Mouse (Mus musculus): ENCODE measurements at regions not wholly inside any gene's neighbourhood (a gene's known extent, or its start where the extent isn't known, plus 50 kb on each side); places are given as distances from the start of the nearest gene placed in this dataset.

- 84% methylated on average over 8 of the region's 8 CpGs for WGBS
- Histone ChIP-seq H3K4me3 (ENCODE audit: low read depth, low read length) (no peak overlapping the region), H3K9me3 (ENCODE audit: control insufficient read depth, low read length) (no peaks in the 10 kb centered on the region), H3K4me2 (ENCODE audit: low read depth, low read length) (no peak overlapping the region), H3K9ac (replicated peaks; ENCODE audit: low read depth, low read length) (no peak overlapping the region), H3K27me3 (ENCODE audit: control insufficient read depth, insufficient read depth, low read length) (no peaks in the 10 kb centered on the region), H3K27ac (ENCODE audit: low read depth, low read length) (no peak overlapping the region), H3K36me3 (ENCODE audit: control insufficient read depth, insufficient read depth, low read length) (no peaks in the 10 kb centered on the region), H3K4me1 (ENCODE audit: control insufficient read depth, insufficient read depth, low read length) (no peaks in the 10 kb centered on the region)
- no peak for ATAC-seq (ENCODE audit: low read depth)
Measured at GRCm38 (mm10) chr3:115766153-115766552, 51.3 kb upstream of the S1pr1 start.

- Histone ChIP-seq H3K9me3 (ENCODE audit: control insufficient read depth, low read length) (no peaks in the 10 kb centered on the region), H3K27me3 (ENCODE audit: control insufficient read depth, insufficient read depth, low read length) (no peaks in the 10 kb centered on the region), H3K4me1 (ENCODE audit: control insufficient read depth, insufficient read depth, low read length) (no peaks in the 10 kb centered on the region), H3K9ac (replicated peaks; ENCODE audit: low read depth, low read length) (no peak overlapping the region), H3K4me3 (ENCODE audit: low read depth, low read length) (no peak overlapping the region), H3K36me3 (ENCODE audit: control insufficient read depth, insufficient read depth, low read length) (no peaks in the 10 kb centered on the region), H3K4me2 (ENCODE audit: low read depth, low read length) (no peak overlapping the region), H3K27ac (ENCODE audit: low read depth, low read length) (no peak overlapping the region)
- ATAC-seq (ENCODE audit: low read depth): no peak
- WGBS: 87% methylated on average over 1 of the region's 1 CpGs
Measured at GRCm38 (mm10) chr3:115768290-115768689, 53.4 kb upstream of the S1pr1 start.

- no peaks in the 10 kb centered on the region for H3K36me3 ChIP-seq (ENCODE audit: control insufficient read depth, insufficient read depth, low read length)
- ATAC-seq (ENCODE audit: low read depth): no peak
- WGBS: 82% methylated on average over 19 of the region's 19 CpGs
- no peaks in the 10 kb centered on the region for H3K4me1 ChIP-seq (ENCODE audit: control insufficient read depth, insufficient read depth, low read length)
- no peaks in the 10 kb centered on the region for H3K27me3 ChIP-seq (ENCODE audit: control insufficient read depth, insufficient read depth, low read length)
- H3K4me2 ChIP-seq (ENCODE audit: low read depth, low read length): no peak overlapping the region
- no peak overlapping the region for H3K4me3 ChIP-seq (ENCODE audit: low read depth, low read length)
- no peaks in the 10 kb centered on the region for H3K9me3 ChIP-seq (ENCODE audit: control insufficient read depth, low read length)
- no peak overlapping the region for H3K27ac ChIP-seq (ENCODE audit: low read depth, low read length)
- H3K9ac ChIP-seq (replicated peaks; ENCODE audit: low read depth, low read length): no peak overlapping the region
Measured at GRCm38 (mm10) chr3:115768761-115769530, 54.1 kb upstream of the S1pr1 start.

GRCm38 (mm10) chr3:115772676-115773075 lies 57.8 kb upstream of the S1pr1 start:
- Histone ChIP-seq H3K27me3 (ENCODE audit: control insufficient read depth, insufficient read depth, low read length) (no peaks in the 10 kb centered on the region), H3K4me3 (ENCODE audit: low read depth, low read length) (no peak overlapping the region), H3K9me3 (ENCODE audit: control insufficient read depth, low read length) (no peaks in the 10 kb centered on the region), H3K36me3 (ENCODE audit: control insufficient read depth, insufficient read depth, low read length) (no peaks in the 10 kb centered on the region), H3K4me2 (ENCODE audit: low read depth, low read length) (no peak overlapping the region), H3K27ac (ENCODE audit: low read depth, low read length) (no peak overlapping the region), H3K4me1 (ENCODE audit: control insufficient read depth, insufficient read depth, low read length) (no peaks in the 10 kb centered on the region), H3K9ac (replicated peaks; ENCODE audit: low read depth, low read length) (no peak overlapping the region)
- ATAC-seq (ENCODE audit: low read depth): no peak
- WGBS: 89% methylated on average over 5 of the region's 5 CpGs

- Histone ChIP-seq H3K27me3 (ENCODE audit: control insufficient read depth, insufficient read depth, low read length) (no peaks in the 10 kb centered on the region), H3K4me1 (ENCODE audit: control insufficient read depth, insufficient read depth, low read length) (no peaks in the 10 kb centered on the region), H3K9me3 (ENCODE audit: control insufficient read depth, low read length) (no peaks in the 10 kb centered on the region), H3K4me2 (ENCODE audit: low read depth, low read length) (peak overlapping the region; percentile 7), H3K4me3 (ENCODE audit: low read depth, low read length) (no peak overlapping the region), H3K27ac (ENCODE audit: low read depth, low read length) (no peak overlapping the region), H3K36me3 (ENCODE audit: control insufficient read depth, insufficient read depth, low read length) (no peaks in the 10 kb centered on the region), H3K9ac (replicated peaks; ENCODE audit: low read depth, low read length) (no peak overlapping the region; the same call in 1 of the 2 replicates)
- WGBS: 43% methylated on average over 8 of the region's 8 CpGs
- peak; percentile 89 for ATAC-seq (ENCODE audit: low read depth)
Measured at GRCm38 (mm10) chr3:115774321-115774720, 59.4 kb upstream of the S1pr1 start.

GRCm38 (mm10) chr3:115774723-115775122 lies 59.9 kb upstream of the S1pr1 start:
- Histone ChIP-seq H3K36me3 (ENCODE audit: control insufficient read depth, insufficient read depth, low read length) (no peaks in the 10 kb centered on the region), H3K9ac (replicated peaks; ENCODE audit: low read depth, low read length) (no peak overlapping the region; the same call in 1 of the 2 replicates), H3K4me3 (ENCODE audit: low read depth, low read length) (no peak overlapping the region), H3K27me3 (ENCODE audit: control insufficient read depth, insufficient read depth, low read length) (no peaks in the 10 kb centered on the region), H3K27ac (ENCODE audit: low read depth, low read length) (no peak overlapping the region), H3K9me3 (ENCODE audit: control insufficient read depth, low read length) (no peaks in the 10 kb centered on the region), H3K4me1 (ENCODE audit: control insufficient read depth, insufficient read depth, low read length) (no peaks in the 10 kb centered on the region), H3K4me2 (ENCODE audit: low read depth, low read length) (peak overlapping the region; percentile 7)
- ATAC-seq (ENCODE audit: low read depth): peak; percentile 50
- 39% methylated on average over 4 of the region's 4 CpGs for WGBS

- Histone ChIP-seq H3K4me1 (ENCODE audit: control insufficient read depth, insufficient read depth, low read length) (no peaks in the 10 kb centered on the region), H3K36me3 (ENCODE audit: control insufficient read depth, insufficient read depth, low read length) (no peaks in the 10 kb centered on the region), H3K4me3 (ENCODE audit: low read depth, low read length) (no peak overlapping the region), H3K4me2 (ENCODE audit: low read depth, low read length) (no peak overlapping the region), H3K9me3 (ENCODE audit: control insufficient read depth, low read length) (no peaks in the 10 kb centered on the region), H3K27me3 (ENCODE audit: control insufficient read depth, insufficient read depth, low read length) (no peaks in the 10 kb centered on the region), H3K27ac (ENCODE audit: low read depth, low read length) (no peak overlapping the region), H3K9ac (replicated peaks; ENCODE audit: low read depth, low read length) (no peak overlapping the region)
- no peak for ATAC-seq (ENCODE audit: low read depth)
- WGBS: 87% methylated on average over 10 of the region's 10 CpGs
Measured at GRCm38 (mm10) chr3:115779144-115779890, 64.4 kb upstream of the S1pr1 start.

- no peaks in the 10 kb centered on the region for H3K36me3 ChIP-seq (ENCODE audit: control insufficient read depth, insufficient read depth, low read length)
- H3K9ac ChIP-seq (replicated peaks; ENCODE audit: low read depth, low read length): no peak overlapping the region
- H3K27ac ChIP-seq (ENCODE audit: low read depth, low read length): no peak overlapping the region
- H3K9me3 ChIP-seq (ENCODE audit: control insufficient read depth, low read length): no peaks in the 10 kb centered on the region
- H3K27me3 ChIP-seq (ENCODE audit: control insufficient read depth, insufficient read depth, low read length): no peaks in the 10 kb centered on the region
- 87% methylated on average over 5 of the region's 5 CpGs for WGBS
- no peak overlapping the region for H3K4me2 ChIP-seq (ENCODE audit: low read depth, low read length)
- no peak for ATAC-seq (ENCODE audit: low read depth)
- no peaks in the 10 kb centered on the region for H3K4me1 ChIP-seq (ENCODE audit: control insufficient read depth, insufficient read depth, low read length)
- no peak overlapping the region for H3K4me3 ChIP-seq (ENCODE audit: low read depth, low read length)
Measured at GRCm38 (mm10) chr3:115779906-115780305, 65.0 kb upstream of the S1pr1 start.

GRCm38 (mm10) chr3:115782726-115783125 lies 67.9 kb upstream of the S1pr1 start:
- H3K36me3 ChIP-seq (ENCODE audit: control insufficient read depth, insufficient read depth, low read length): no peaks in the 10 kb centered on the region
- no peaks in the 10 kb centered on the region for H3K9me3 ChIP-seq (ENCODE audit: control insufficient read depth, low read length)
- ATAC-seq (ENCODE audit: low read depth): no peak
- H3K4me3 ChIP-seq (ENCODE audit: low read depth, low read length): no peak overlapping the region
- H3K27me3 ChIP-seq (ENCODE audit: control insufficient read depth, insufficient read depth, low read length): no peaks in the 10 kb centered on the region
- no peak overlapping the region for H3K4me2 ChIP-seq (ENCODE audit: low read depth, low read length)
- H3K27ac ChIP-seq (ENCODE audit: low read depth, low read length): no peak overlapping the region
- no peak overlapping the region for H3K9ac ChIP-seq (replicated peaks; ENCODE audit: low read depth, low read length)
- H3K4me1 ChIP-seq (ENCODE audit: control insufficient read depth, insufficient read depth, low read length): no peaks in the 10 kb centered on the region
